Mouse (Mus musculus) liver, adult 2 months (tissue): Measurements from ENCODE around the gene Ate1.

ENCODE experiments used
- CTCF ChIP-seq: fragments of 200-500 bp; IDR thresholded peaks from 2 replicates; pipeline ENCODE4 v1.5.1; 2011; ENCODE audit warnings: low read depth, low read length, control low read depth
- POLR2A ChIP-seq: fragments of 200-500 bp; IDR thresholded peaks from 2 replicates; pipeline ENCODE4 v1.6.1; 2011; ENCODE audit warnings: low read length, control low read depth; ENCODE audit not compliant: insufficient read depth; ENCODE audit errors: extremely low read depth

- TF ChIP-seq CTCF (no peak), POLR2A (no peak)
Measured at GRCm38 (mm10) chr7:130473881-130474280, 46.3 kb downstream of the Ate1 start.
